Mouse (Mus musculus): ENCODE measurements around the gene Stap1. TPM values are rescaled to one million over a fixed set of nuclear protein-coding genes. Genes with fewer than 3 reads are reported as not detected.
A peak's percentile ranks its signal among the peaks of the same experiment; 100 is the strongest.

The Stap1 gene
- 2.8 and 3.1 TPM in 2 replicates for polyA plus RNA-seq (2015; fragmentation: Nextera tagmentation; extraction: Ambion mirVana)

DNA sequence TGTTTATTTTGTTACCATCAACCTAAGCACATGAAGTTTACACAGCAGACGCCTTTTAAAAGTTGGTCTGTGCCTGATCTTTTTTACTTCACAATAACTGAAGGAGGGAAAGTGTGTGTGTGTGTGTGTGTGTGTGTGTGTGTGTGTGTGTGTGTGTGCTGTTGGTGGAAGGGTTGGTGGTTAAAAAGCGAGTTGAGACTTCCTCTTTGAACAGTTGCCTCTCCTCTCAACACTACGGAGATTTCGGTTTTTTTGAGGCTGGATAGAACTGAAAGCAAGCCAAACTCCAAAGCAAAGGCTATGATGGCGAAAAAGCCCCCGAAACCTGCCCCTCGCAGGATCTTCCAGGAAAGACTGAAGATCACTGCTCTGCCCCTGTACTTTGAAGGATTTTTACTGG is at the start of gene Stap1:
Gene Stap1, plus strand, starts transcription at position 209 of the 400 bp plus-strand sequence.
- H3K9ac ChIP-seq, result peak within 1 kb of the TSS; percentile 40
- ATAC-seq (ENCODE audit: insufficient read depth), result no peak
- peaks cover 20% of the 10 kb centered on the region for H3K4me1 ChIP-seq (replicated peaks)
- peak within 1 kb of the TSS; percentile 59 for H3K4me2 ChIP-seq
- H3K36me3 ChIP-seq (replicated peaks), result no peaks in the 10 kb centered on the region
- 14% methylated on average over 7 of the region's 7 CpGs for WGBS (ENCODE audit: insufficient replicate concordance)
- H3K27me3 ChIP-seq, result no peaks in the 10 kb centered on the region
- H3K27ac ChIP-seq (replicated peaks), result no peak within 1 kb of the TSS; the same call in 1 of the 2 replicates
- peak within 1 kb of the TSS; percentile 40 for H3K4me3 ChIP-seq (replicated peaks)
- no peaks in the 10 kb centered on the region for H3K9me3 ChIP-seq (replicated peaks)

DNA sequence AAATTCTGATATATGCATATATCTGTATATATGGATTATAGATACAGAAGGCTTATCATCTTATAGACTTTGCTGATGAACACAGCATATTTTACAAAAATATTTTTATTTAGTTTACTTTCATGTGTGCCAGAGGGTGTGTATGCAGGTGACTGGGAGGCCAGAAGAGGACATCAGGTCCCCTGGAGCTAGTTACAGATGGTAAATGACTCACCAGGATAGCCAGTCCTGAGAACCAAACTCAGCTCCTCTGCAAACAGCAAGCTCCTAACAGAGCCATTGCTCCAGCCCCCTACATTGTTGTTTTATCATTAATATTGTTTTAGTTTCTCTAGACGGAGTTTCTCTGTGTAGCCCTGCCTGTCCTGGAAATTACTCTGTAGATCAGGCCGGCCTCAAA is 41.7 kb upstream of the Stap1 start:
- H3K4me1 ChIP-seq (replicated peaks), result no peaks in the 10 kb centered on the region
- ATAC-seq (ENCODE audit: insufficient read depth), result no peak
- H3K27me3 ChIP-seq, result no peaks in the 10 kb centered on the region
- 74% methylated on average over 2 of the region's 2 CpGs for WGBS (ENCODE audit: insufficient replicate concordance)
- H3K4me3 ChIP-seq (replicated peaks), result no peak overlapping the region
- H3K27ac ChIP-seq (replicated peaks), result no peak overlapping the region
- peaks cover 54% of the 10 kb centered on the region for H3K36me3 ChIP-seq (replicated peaks)
- H3K9ac ChIP-seq, result no peak overlapping the region
- no peaks in the 10 kb centered on the region for H3K9me3 ChIP-seq (replicated peaks)
- no peak overlapping the region for H3K4me2 ChIP-seq

DNA sequence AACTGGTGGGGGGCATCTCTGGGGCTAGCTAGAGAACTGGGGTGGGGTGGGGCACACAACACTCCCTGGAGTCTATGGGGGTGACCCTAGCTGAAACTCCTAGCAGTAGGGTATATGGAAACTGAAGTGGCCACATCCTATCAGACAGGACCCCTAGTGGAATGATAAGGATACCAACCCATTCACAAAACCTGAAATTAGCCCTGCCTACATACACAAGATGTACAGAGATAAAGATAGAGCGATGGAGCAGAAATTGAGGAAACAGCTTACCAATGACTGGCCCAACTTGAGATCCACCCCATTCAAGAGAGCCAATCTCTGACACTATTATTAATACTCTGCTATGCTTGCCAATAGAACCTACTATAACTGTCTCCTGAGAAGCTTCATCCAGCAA is 8.0 kb upstream of the Stap1 start:
- Histone ChIP-seq H3K9me3 (replicated peaks) (no peaks in the 10 kb centered on the region), H3K4me1 (replicated peaks) (peaks cover 38% of the 10 kb centered on the region), H3K4me2 (peak overlapping the region; percentile 69), H3K4me3 (replicated peaks) (peak overlapping the region; percentile 87), H3K9ac (no peak overlapping the region), H3K27me3 (no peaks in the 10 kb centered on the region), H3K36me3 (replicated peaks) (peaks cover 7% of the 10 kb centered on the region; the same call in 1 of the 2 replicates), H3K27ac (replicated peaks) (no peak overlapping the region)
- no peak for ATAC-seq (ENCODE audit: insufficient read depth)
- WGBS (ENCODE audit: insufficient replicate concordance), result 19% methylated on average over 1 of the region's 1 CpGs

DNA sequence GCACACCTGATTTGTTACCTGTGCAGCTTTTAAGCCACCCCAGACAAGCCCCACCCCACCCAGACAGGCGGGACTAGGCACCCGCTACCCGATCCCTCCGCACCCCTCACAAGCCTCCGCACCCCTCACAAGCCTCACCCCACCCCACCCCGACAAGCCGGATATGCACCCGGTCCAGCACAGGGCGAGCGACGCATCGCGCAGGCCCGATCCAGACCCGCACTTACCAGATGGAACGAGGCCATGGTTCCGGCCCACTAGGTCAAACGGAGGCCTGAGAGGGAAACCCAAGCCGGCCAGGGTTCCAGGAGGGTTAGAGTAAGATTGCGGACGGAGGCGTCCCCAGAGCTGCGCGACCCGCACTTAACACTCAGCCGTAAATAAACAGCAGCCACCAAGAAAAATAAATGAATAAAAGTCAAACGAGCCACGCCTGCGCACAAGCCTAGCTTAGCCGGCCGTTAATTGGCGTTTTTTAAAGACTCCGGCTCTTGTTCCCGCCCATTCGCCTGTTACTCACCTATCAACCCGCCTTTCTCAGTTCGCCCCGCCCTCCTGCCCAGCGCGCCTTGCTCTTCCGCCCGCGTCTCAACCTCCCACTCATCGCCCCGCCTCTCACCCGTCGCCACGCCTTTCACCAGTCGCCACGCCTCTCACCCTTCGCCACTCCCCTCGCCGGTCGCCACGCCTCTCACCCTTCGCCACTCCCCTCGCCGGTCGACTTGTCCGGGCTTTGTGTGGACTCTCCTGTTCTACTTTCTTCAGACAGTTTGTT is 6.3 kb upstream of the Stap1 start, which contains the start of gene Cenpc1:
Gene Cenpc1, minus strand, starts transcription at position 483 of the 775 bp plus-strand sequence.
- WGBS (ENCODE audit: insufficient replicate concordance), result under 1% methylated on average over 60 of the region's 60 CpGs
- H3K9me3 ChIP-seq (replicated peaks), result no peaks in the 10 kb centered on the region
- peak within 1 kb of the TSS; percentile 87 for H3K4me3 ChIP-seq (replicated peaks)
- H3K36me3 ChIP-seq (replicated peaks), result no peaks in the 10 kb centered on the region
- peak within 1 kb of the TSS; percentile 83 for H3K9ac ChIP-seq
- peak within 1 kb of the TSS; percentile 85 for H3K4me2 ChIP-seq
- no peaks in the 10 kb centered on the region for H3K27me3 ChIP-seq
- H3K4me1 ChIP-seq (replicated peaks), result peaks cover 44% of the 10 kb centered on the region
- ATAC-seq (ENCODE audit: insufficient read depth), result peak; percentile 93
- H3K27ac ChIP-seq (replicated peaks), result peak within 1 kb of the TSS; percentile 97

DNA sequence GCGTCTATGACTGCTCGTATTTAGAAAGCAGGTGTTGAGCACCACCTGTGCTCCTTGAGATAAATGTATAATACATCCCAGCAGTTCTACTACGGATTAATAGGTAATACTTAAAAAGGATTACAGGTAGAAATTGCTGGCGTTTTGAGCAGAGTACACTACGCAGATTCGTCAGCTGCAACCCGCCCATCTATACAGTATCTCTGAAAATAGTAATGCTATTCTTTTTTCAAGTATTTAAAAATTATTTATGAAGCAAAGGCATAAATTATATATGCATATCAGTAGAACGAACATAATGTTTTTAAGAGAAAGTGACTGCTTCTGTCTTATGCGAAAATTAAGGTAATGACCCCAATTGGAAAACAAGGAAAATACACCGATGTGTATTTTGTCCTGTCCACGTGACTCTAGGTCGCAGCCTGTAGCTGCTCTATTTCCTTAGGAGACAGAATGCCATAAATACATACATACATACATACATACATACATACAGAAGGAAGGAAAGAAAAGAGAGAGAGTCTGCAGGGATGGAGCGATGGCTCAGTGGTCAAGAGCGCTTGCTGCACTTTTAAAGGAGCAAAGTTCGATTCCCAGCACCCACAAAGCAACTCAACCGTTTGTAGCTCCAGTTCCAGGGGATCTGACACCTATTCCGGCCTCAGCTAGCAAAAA is 5.5 kb upstream of the Stap1 start:
- peak; percentile 29 for ATAC-seq (ENCODE audit: insufficient read depth)
- H3K27ac ChIP-seq (replicated peaks), result peak overlapping the region; percentile 83
- under 1% methylated on average over 17 of the region's 17 CpGs for WGBS (ENCODE audit: insufficient replicate concordance)
- H3K4me3 ChIP-seq (replicated peaks), result peak overlapping the region; percentile 87
- no peaks in the 10 kb centered on the region for H3K36me3 ChIP-seq (replicated peaks)
- peaks cover 44% of the 10 kb centered on the region for H3K4me1 ChIP-seq (replicated peaks)
- H3K4me2 ChIP-seq, result peak overlapping the region; percentile 85
- no peaks in the 10 kb centered on the region for H3K9me3 ChIP-seq (replicated peaks)
- no peaks in the 10 kb centered on the region for H3K27me3 ChIP-seq
- H3K9ac ChIP-seq, result peak overlapping the region; percentile 48

DNA sequence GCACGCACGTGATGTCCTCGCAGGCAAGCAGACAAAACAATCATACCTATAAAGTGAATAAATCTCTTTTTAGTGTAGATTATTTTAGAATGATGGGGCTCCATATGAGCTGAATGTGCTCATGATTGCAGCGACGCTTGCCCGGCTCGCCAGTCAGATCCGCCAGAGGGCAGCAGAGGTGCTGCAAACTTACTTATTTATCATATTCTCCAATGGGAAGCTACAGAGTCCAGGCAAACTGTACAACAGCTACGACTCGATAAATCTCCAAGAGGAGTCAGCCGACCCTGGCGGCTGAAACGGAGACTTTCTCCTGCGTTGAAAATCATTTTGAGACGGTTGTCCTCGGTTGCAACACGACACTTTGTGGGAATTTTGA is 5.0 kb upstream of the Stap1 start:
- Histone ChIP-seq H3K27me3 (no peaks in the 10 kb centered on the region), H3K4me3 (replicated peaks) (peak overlapping the region; percentile 87), H3K36me3 (replicated peaks) (no peaks in the 10 kb centered on the region), H3K9me3 (replicated peaks) (no peaks in the 10 kb centered on the region), H3K4me1 (replicated peaks) (peaks cover 44% of the 10 kb centered on the region), H3K4me2 (peak overlapping the region; percentile 85), H3K9ac (peak overlapping the region; percentile 48), H3K27ac (replicated peaks) (peak overlapping the region; percentile 83)
- 0 out of 2 replicates have a peak, but pooled peaks have one; percentile 4 for ATAC-seq (ENCODE audit: insufficient read depth)
- under 1% methylated on average over 17 of the region's 17 CpGs for WGBS (ENCODE audit: insufficient replicate concordance)

DNA sequence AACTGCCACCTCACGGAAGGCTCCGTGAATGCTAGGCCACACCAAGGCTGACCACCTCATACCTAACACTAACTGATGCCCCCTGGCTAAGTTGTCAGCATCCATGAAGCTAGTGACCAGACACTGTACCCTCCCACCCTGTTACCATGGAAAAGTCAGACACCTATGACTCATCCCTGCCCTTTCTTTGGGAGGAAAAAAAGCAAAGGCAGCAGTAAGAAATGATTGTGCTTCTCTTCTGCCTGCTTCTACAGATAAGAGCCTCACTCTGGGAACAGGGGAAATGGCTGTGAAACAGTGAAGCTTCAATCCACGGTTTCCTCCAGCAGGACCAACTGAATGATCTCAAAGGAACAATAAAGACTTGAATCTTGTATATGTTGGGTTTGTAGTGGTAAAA is 3.1 kb upstream of the Stap1 start:
- no peaks in the 10 kb centered on the region for H3K36me3 ChIP-seq (replicated peaks)
- H3K9me3 ChIP-seq (replicated peaks), result no peaks in the 10 kb centered on the region
- H3K27me3 ChIP-seq, result no peaks in the 10 kb centered on the region
- no peak overlapping the region for H3K9ac ChIP-seq
- peak overlapping the region; percentile 48; the same call in 1 of the 2 replicates for H3K27ac ChIP-seq (replicated peaks)
- H3K4me2 ChIP-seq, result no peak overlapping the region
- 15% methylated on average over 3 of the region's 3 CpGs for WGBS (ENCODE audit: insufficient replicate concordance)
- peaks cover 37% of the 10 kb centered on the region for H3K4me1 ChIP-seq (replicated peaks)
- no peak overlapping the region for H3K4me3 ChIP-seq (replicated peaks)
- no peak for ATAC-seq (ENCODE audit: insufficient read depth)

DNA sequence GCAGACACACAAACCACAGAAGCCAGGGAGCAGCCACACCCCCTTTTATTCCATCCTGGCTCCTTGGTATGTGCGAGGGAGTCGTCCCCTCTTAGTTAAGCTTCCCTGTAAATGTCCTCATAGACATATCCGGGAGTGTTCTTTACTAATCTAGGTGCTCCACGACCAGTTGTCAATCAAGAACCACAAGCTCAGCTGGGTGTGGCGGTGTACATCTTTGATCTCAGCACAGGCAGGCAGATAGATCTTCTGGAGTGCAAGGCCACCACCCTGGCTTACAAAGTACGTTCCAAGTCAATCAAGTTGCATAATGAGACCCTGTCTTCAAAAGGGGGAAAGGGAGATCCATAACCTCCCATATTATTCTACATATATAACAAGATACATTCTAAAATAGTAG is 2.4 kb upstream of the Stap1 start:
- ATAC-seq (ENCODE audit: insufficient read depth), result no peak
- no peak overlapping the region for H3K4me2 ChIP-seq
- no peak overlapping the region for H3K9ac ChIP-seq
- H3K4me1 ChIP-seq (replicated peaks), result peaks cover 31% of the 10 kb centered on the region
- H3K4me3 ChIP-seq (replicated peaks), result no peak overlapping the region
- no peaks in the 10 kb centered on the region for H3K27me3 ChIP-seq
- no peak overlapping the region for H3K27ac ChIP-seq (replicated peaks)
- H3K36me3 ChIP-seq (replicated peaks), result no peaks in the 10 kb centered on the region
- WGBS (ENCODE audit: insufficient replicate concordance), result 35% methylated on average over 6 of the region's 6 CpGs
- H3K9me3 ChIP-seq (replicated peaks), result no peaks in the 10 kb centered on the region

DNA sequence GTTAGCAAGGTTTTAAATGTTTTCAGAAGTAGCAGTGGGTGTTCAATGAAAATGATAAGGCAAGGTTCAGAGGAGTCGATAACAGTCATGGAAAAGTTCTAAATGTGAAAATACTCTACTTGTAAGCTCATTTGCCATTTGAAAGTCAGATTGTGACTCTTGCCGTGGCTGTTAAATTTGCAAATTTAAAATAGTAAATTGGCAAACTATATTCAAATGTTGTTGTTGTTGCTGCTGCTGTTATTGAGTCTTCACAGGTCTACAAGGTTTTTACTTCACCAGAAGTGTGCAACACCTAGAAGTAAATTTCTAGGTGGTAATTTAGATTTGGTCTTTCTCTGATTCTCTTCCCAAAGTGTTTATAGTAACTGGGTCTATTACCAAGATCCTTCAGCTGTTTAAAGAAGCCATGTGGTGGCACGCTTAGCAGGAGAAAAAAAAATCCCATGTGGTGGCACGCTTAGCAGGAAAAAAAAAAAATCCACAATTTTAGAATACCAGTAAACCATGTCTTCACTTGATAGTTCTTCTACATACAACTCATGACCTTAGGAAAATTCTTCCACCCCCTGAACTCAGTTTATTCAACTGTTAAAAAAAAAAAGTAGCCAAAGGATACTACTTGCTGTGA is 1.3 kb downstream of the Stap1 start:
- Histone ChIP-seq H3K4me3 (replicated peaks) (no peak overlapping the region), H3K27me3 (no peaks in the 10 kb centered on the region), H3K9me3 (replicated peaks) (no peaks in the 10 kb centered on the region), H3K36me3 (replicated peaks) (no peaks in the 10 kb centered on the region), H3K9ac (no peak overlapping the region), H3K4me1 (replicated peaks) (peaks cover 9% of the 10 kb centered on the region), H3K4me2 (peak overlapping the region; percentile 3; the same call in 1 of the 2 replicates), H3K27ac (replicated peaks) (no peak overlapping the region)
- 41% methylated on average over 4 of the region's 4 CpGs for WGBS (ENCODE audit: insufficient replicate concordance)
- no peak for ATAC-seq (ENCODE audit: insufficient read depth)

DNA sequence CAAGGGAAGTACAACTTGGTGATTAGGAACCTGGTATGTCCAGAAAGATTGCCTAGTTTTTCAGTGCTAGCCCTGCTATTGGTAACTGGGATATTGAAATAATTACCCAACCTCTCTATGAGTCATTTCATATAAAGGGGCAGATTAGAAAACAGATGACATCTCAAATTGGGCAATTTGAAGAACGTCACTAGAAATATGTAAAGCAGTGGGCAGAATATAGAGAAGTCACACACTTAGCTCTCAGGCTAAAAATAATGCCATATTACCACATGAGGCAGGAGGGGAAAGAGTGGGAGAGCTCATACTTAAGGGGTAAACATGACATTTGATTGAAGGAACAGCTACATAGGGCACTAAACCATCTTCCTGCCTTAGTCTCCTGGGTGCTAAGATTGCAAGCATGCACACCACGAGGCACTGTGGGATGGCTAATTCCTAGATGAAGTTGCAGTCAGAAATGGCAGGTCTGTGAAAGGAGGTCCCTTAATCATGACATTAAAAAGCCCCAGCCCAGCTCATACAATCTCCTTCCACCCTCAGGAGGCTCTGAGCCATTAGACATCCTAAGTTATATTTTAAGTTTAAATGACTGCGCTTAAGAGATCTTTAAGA is 7.3 kb downstream of the Stap1 start:
- Histone ChIP-seq H3K9me3 (replicated peaks) (no peaks in the 10 kb centered on the region), H3K9ac (no peak overlapping the region), H3K27ac (replicated peaks) (no peak overlapping the region), H3K27me3 (no peaks in the 10 kb centered on the region), H3K4me3 (replicated peaks) (no peak overlapping the region), H3K4me2 (no peak overlapping the region), H3K4me1 (replicated peaks) (no peaks in the 10 kb centered on the region), H3K36me3 (replicated peaks) (no peaks in the 10 kb centered on the region)
- WGBS (ENCODE audit: insufficient replicate concordance), result 58% methylated on average over 3 of the region's 3 CpGs
- no peak for ATAC-seq (ENCODE audit: insufficient read depth)

DNA sequence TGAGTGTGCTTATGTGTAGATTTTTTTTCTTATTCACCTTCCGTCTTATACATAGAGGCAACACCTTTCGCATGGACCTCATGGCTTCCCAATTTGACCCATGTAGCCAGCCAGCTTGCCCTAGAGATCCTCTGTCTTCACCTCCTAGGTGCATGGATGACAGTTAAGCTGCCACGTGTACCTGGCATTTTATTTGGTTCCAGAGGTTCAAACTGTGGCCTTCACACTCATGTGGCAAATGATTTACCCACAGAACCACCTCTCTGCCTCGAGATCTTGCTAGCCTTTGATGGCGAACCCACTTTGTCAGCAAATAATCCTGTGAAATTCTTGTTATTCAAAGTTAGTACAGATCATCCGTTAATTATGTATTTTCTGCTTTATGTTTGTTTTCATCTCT is 12.4 kb downstream of the Stap1 start:
- Histone ChIP-seq H3K9me3 (replicated peaks) (no peaks in the 10 kb centered on the region), H3K4me3 (replicated peaks) (no peak overlapping the region), H3K4me1 (replicated peaks) (no peaks in the 10 kb centered on the region), H3K36me3 (replicated peaks) (no peaks in the 10 kb centered on the region), H3K27me3 (no peaks in the 10 kb centered on the region), H3K4me2 (no peak overlapping the region), H3K9ac (no peak overlapping the region), H3K27ac (replicated peaks) (no peak overlapping the region)
- no peak for ATAC-seq (ENCODE audit: insufficient read depth)
- WGBS (ENCODE audit: insufficient replicate concordance), result 52% methylated on average over 6 of the region's 6 CpGs
